Comparison of ENCODE assay signal across 22 mouse cellular contexts in genomic region chr11:36037311-36037710, GRCm38 (mm10). TPM values are rescaled to one million over a fixed set of nuclear protein-coding genes. Genes with fewer than 3 reads are reported as not detected.
"Had no signal": no experiment of that assay in that cellular context is flagged by ENCODE, and none has a peak within 500 bp of the region (broad histone marks: within the 10 kb centered on the region; RNA-seq: fewer than 3 reads in every experiment).

No protein-coding gene starts in this region.

- H3K4me2 ChIP-seq: intestine, embryonic 15.5 days; kidney, embryonic 15.5 days; limb, embryonic 13.5 days; liver, embryonic 13.5 days; lung, embryonic 15.5 days; midbrain, embryonic 12.5 days; midbrain, embryonic 15.5 days; neural tube, embryonic 13.5 days; stomach, embryonic 15.5 days had no signal

- DNase-seq: kidney, adult 11 months; kidney, adult 8-10 months; kidney, postnatal 10 days; kidney, postnatal 36 days; layer of hippocampus, postnatal 36 days; left cerebral cortex, postnatal 4 days; liver, embryonic 13.5 days; retina, postnatal 1 day; right cerebral cortex, postnatal 25 days; spleen, adult 18-20 months; thymus, postnatal 25 days had no signal

- H3K27ac ChIP-seq: intestine, embryonic 15.5 days; kidney, embryonic 15.5 days; liver, embryonic 13.5 days; midbrain, embryonic 12.5 days; stomach, embryonic 15.5 days had no signal

- H3K36me3 ChIP-seq: intestine, embryonic 15.5 days; kidney, embryonic 15.5 days; limb, embryonic 13.5 days; liver, embryonic 13.5 days; lung, embryonic 15.5 days; stomach, embryonic 15.5 days had no signal

- H3K9ac ChIP-seq: intestine, embryonic 15.5 days; kidney, embryonic 15.5 days; limb, embryonic 13.5 days; liver, embryonic 13.5 days; lung, embryonic 15.5 days; midbrain, embryonic 12.5 days; midbrain, embryonic 15.5 days; neural tube, embryonic 13.5 days; stomach, embryonic 15.5 days had no signal

- H3K4me3 ChIP-seq: intestine, embryonic 15.5 days; kidney, embryonic 15.5 days; limb, embryonic 13.5 days; liver, embryonic 13.5 days; lung, embryonic 15.5 days; megakaryocyte, embryonic 14.5 days; midbrain, embryonic 12.5 days; midbrain, embryonic 15.5 days; myocyte; neural tube, embryonic 13.5 days; stomach, embryonic 15.5 days had no signal

- H3K9me3 ChIP-seq: intestine, embryonic 15.5 days; kidney, embryonic 15.5 days; limb, embryonic 13.5 days; liver, embryonic 13.5 days; lung, embryonic 15.5 days; megakaryocyte, embryonic 14.5 days; midbrain, embryonic 12.5 days; midbrain, embryonic 15.5 days; neural tube, embryonic 13.5 days; stomach, embryonic 15.5 days had no signal

- H3K27me3 ChIP-seq: intestine, embryonic 15.5 days; liver, embryonic 13.5 days; megakaryocyte, embryonic 14.5 days; midbrain, embryonic 12.5 days; midbrain, embryonic 15.5 days; neural tube, embryonic 13.5 days; stomach, embryonic 15.5 days had no signal

- H3K4me1 ChIP-seq: intestine, embryonic 15.5 days; liver, embryonic 13.5 days; megakaryocyte, embryonic 14.5 days had no signal

RNA-seq across cellular contexts. Expression of gene Wwc1, which starts 57.0 kb away (rescaled TPM):
- total RNA-seq: monocyte, adult 5-6 weeks had no signal
